Mouse (Mus musculus): ENCODE results near the gene Heatr4. TPM values are rescaled to one million over a fixed set of nuclear protein-coding genes. Genes with fewer than 3 reads are reported as not detected.

Heatr4 gene
- polyA plus RNA-seq (2015; fragmentation: Nextera tagmentation; extraction: Ambion mirVana): not detected in 2 replicates

DNA sequence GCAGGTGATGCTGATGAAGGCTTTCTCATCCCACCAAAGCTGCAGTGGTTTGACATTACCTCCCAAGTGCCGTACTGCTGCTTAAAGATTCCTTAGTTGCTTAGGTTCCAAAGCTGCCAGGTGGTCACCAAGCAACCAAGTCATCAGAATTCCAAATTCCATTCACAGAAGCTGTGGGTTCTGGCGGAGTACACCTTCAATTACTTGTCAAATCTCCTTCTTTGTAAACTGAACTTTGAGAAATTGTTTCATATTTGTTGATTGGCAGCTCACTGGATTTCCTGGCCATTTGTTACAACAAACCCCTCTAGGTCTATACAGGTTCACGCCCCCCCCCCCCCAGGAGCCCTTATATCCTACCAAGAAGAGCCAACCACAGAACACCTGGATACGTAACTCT, at the start of gene Heatr4:
Gene Heatr4, minus strand, starts transcription at position 101 of the 400 bp plus-strand sequence.

DNA sequence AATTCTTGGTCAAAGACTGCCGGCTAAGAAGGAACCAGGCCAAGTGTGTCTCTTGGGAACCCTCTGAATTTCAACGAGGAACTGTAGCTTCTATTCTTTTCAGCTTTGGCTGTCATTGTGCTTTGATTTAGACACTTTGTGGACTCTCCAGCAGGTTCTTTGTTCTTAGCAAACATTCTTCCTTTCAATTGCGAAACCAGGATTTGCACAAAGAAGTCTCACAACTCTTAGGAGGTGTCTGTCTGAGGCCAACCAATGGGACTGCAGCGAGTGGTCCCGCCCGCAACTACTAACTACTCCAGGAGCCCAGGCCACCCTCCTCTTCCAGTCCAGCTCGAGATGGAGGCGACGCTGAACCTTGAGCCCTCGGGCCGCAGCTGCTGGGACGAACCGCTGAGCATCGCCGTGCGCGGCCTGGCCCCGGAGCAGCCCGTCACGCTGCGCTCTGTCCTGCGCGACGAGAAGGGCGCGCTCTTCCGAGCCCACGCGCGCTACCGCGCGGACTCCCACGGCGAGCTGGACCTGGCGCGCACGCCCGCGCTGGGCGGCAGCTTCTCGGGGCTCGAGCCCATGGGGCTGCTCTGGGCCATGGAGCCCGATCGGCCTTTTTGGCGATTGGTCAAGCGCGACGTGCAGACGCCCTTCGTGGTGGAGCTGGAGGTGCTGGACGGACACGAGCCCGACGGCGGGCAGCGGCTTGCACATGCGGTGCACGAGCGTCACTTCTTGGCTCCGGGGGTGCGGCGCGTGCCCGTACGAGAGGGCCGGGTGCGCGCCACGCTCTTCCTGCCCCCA, 24.7 kb upstream of the Heatr4 start, which contains the start of gene Acot1:
Gene Acot1, plus strand, starts transcription at position 320 of the 795 bp plus-strand sequence.

GRCm38 (mm10) chr12:83987583-83988441, 3.2 kb upstream of the Heatr4 start, which contains the start of gene Acot2:
Gene Acot2, plus strand, starts transcription at chr12:83987861.

GRCm38 (mm10) chr12:83950493-83950839, 34.2 kb downstream of the Heatr4 start, which contains the start of gene Riox1:
Gene Riox1, plus strand, starts transcription at chr12:83950608.

DNA sequence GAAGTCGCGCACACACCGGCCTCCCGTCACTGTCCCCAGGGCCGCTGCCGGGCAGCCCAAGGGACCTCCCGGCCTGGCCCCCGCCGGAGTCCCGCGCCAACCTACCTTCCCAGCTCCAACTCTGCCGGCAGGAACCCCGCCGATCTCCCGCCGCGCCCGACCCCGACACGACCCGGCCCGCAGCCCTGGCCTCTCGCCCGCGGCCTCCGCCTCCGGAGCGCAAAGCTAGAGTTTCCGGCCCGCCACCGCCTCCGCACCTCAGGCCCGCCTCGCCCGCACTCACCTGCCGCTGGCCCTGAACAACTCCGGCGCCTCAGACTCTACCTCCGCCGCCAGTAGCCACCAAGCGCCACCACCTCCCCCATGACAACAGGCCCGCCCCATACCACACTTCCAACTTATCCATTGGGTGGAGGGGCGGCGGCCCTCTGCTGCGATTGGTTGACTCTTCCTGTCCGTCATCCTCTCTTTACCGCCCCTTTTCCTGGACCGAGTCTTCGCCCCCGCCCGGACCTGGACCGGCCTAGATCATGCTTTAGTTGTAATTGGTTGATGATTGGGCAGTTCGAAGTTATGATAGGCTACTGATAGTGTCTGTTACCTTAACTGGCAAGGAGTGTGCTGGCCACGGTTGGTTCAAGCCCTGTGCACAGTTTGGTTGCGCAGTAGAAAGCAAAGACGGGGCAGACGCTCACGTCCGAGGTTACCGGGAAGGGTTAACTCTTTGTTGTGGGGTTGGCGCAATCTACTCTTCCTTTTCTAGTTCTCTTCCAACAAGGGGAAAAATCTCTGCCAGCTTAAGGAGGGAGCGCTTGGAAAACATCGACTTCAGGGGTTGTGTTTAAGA, 62.9 kb downstream of the Heatr4 start, which contains the start of gene Numb:
Gene Numb, minus strand, starts transcription at position 400 of the 847 bp plus-strand sequence.

Other genes with a start within 250 kb of the Heatr4 start
- 1.3 and 1.9 TPM in 2 replicates for gene Papln, start 221.2 kb downstream of the Heatr4 start, polyA plus RNA-seq (2015; fragmentation: Nextera tagmentation; extraction: Ambion mirVana)
- 16.8 and 23.8 TPM in 2 replicates for gene Numb, start 62.9 kb downstream of the Heatr4 start, polyA plus RNA-seq (2015; fragmentation: Nextera tagmentation; extraction: Ambion mirVana)
- 5.7 and 5.8 TPM in 2 replicates for gene Riox1, start 34.2 kb downstream of the Heatr4 start, polyA plus RNA-seq (2015; fragmentation: Nextera tagmentation; extraction: Ambion mirVana)
- 22.6 and 24.8 TPM in 2 replicates for gene Acot2, start 3.0 kb upstream of the Heatr4 start, polyA plus RNA-seq (2015; fragmentation: Nextera tagmentation; extraction: Ambion mirVana)
- 23.0 and 24.4 TPM in 2 replicates for gene Acot1, start 24.6 kb upstream of the Heatr4 start, polyA plus RNA-seq (2015; fragmentation: Nextera tagmentation; extraction: Ambion mirVana)
- 0.44 and 0.48 TPM in 2 replicates for gene Acot4, start 53.5 kb upstream of the Heatr4 start, polyA plus RNA-seq (2015; fragmentation: Nextera tagmentation; extraction: Ambion mirVana)
- gene Gm49366, start 54.1 kb upstream of the Heatr4 start, polyA plus RNA-seq (2015; fragmentation: Nextera tagmentation; extraction: Ambion mirVana): not detected in 2 replicates
- gene Acot3, start 67.3 kb upstream of the Heatr4 start, polyA plus RNA-seq (2015; fragmentation: Nextera tagmentation; extraction: Ambion mirVana): not detected in 2 replicates
- not detected in 2 replicates for gene Acot5, start 84.5 kb upstream of the Heatr4 start, polyA plus RNA-seq (2015; fragmentation: Nextera tagmentation; extraction: Ambion mirVana)
- gene Acot6, start 115.8 kb upstream of the Heatr4 start, polyA plus RNA-seq (2015; fragmentation: Nextera tagmentation; extraction: Ambion mirVana): 1.3 and 1.5 TPM in 2 replicates
- 2.4 and 3.5 TPM in 2 replicates for gene Dnal1, start 129.5 kb upstream of the Heatr4 start, polyA plus RNA-seq (2015; fragmentation: Nextera tagmentation; extraction: Ambion mirVana)
- 0.51 and 0.80 TPM in 2 replicates for gene Pnma1, start 163.6 kb upstream of the Heatr4 start, polyA plus RNA-seq (2015; fragmentation: Nextera tagmentation; extraction: Ambion mirVana)
- 5.9 and 6.6 TPM in 2 replicates for gene Elmsan1, start 234.0 kb upstream of the Heatr4 start, polyA plus RNA-seq (2015; fragmentation: Nextera tagmentation; extraction: Ambion mirVana)